Mouse (Mus musculus): ENCODE measurements around the gene Gak.

GRCm38 (mm10) chr5:108657406-108657805 is 27.9 kb upstream of the Gak start:
- TF ChIP-seq ZNF384 (IDR thresholded peaks at IDR 0.05; ENCODE audit: low read depth, low read length) (no peak), ZC3H11A (IDR thresholded peaks at IDR 0.05; ENCODE audit: borderline replicate concordance, low read depth, low read length) (no peak), MAFK (IDR thresholded peaks at IDR 0.05; ENCODE audit: insufficient read depth, low read depth, low read length) (no peak), CHD2 (IDR thresholded peaks at IDR 0.05; ENCODE audit: low read depth, low read length) (no peak), HCFC1 (IDR thresholded peaks at IDR 0.05; ENCODE audit: borderline replicate concordance, insufficient read depth, low read length) (no peak)

Measured in ES-E14 (cell line).